Mouse (Mus musculus): ENCODE measurements around the gene Utp20.

DNA sequence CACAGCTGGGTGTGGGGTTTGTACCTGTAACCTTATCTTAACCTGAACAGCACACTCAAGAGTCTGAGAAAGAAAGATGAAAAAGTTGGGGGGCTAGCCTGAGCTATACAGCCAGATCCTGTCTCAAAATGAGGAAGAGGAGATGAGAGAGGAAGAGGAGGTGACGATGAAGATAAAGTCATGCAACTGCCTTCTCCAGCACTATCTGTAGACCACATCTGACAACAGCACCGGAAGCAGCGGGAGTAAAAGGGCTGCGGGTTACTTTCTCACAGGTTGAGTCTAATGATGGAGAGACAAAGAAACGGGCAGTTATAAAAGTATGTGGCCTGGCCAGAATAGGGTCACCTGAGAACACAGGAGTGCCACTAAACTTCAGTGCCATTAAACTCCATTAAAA lies 57.6 kb downstream of the Utp20 start:
- no peak for TF ChIP-seq CTCF (IDR thresholded peaks at IDR 0.05; ENCODE audit: control insufficient read depth, insufficient read depth, insufficient replicate concordance, low read depth, low read length)
- TF ChIP-seq POLR2A (IDR thresholded peaks at IDR 0.05; ENCODE audit: control insufficient read depth, low read depth, low read length), result no peak
